Mouse (Mus musculus) neural tube, embryonic 15.5 days (tissue): ENCODE data around the gene Abca13. TPM values are rescaled to one million over a fixed set of nuclear protein-coding genes. Genes with fewer than 3 reads are reported as not detected.
"Not testable (repeated sequence)": the region's sequence is repeated elsewhere in the genome, so short reads cannot be mapped to it uniquely, and the experiment has no call there.

Experiments
- ATAC-seq: fragments of 200-750 bp; cut with Nextera tagmentation; 2 replicates; pipeline ENCODE4 v1.8.0; 2017; ENCODE audit warnings: mild to moderate bottlenecking, moderate TSS enrichment, moderate library complexity; ENCODE audit not compliant: low FRiP score
- H3K27ac ChIP-seq: fragments of 300-500 bp; sonication (generic); replicated peaks from 2 replicates; pipeline ENCODE4 v1.5.1; 2015; ENCODE audit warnings: mild to moderate bottlenecking, inconsistent platforms
- H3K27me3 ChIP-seq: fragments of 300-500 bp; sonication (generic); replicated peaks from 2 replicates; pipeline ENCODE4 v1.6.1; 2015; ENCODE audit warnings: inconsistent platforms
- H3K36me3 ChIP-seq: fragments of 300-500 bp; sonication (generic); 2 replicates; pipeline ENCODE4 v1.6.1; 2015; ENCODE audit warnings: inconsistent platforms
- H3K4me1 ChIP-seq: fragments of 300-500 bp; sonication (generic); 2 replicates; pipeline ENCODE4 v1.6.1; 2015; ENCODE audit warnings: inconsistent platforms
- H3K4me2 ChIP-seq: fragments of 300-500 bp; sonication (generic); 2 replicates; pipeline ENCODE4 v1.6.1; 2015; ENCODE audit warnings: inconsistent platforms, mild to moderate bottlenecking, moderate library complexity
- H3K4me3 ChIP-seq: fragments of 300-500 bp; sonication (generic); replicated peaks from 2 replicates; pipeline ENCODE4 v1.5.1; 2015; ENCODE audit warnings: mild to moderate bottlenecking, inconsistent platforms
- H3K9ac ChIP-seq: fragments of 300-500 bp; sonication (generic); replicated peaks from 2 replicates; pipeline ENCODE4 v1.6.1; 2015; ENCODE audit warnings: mild to moderate bottlenecking, inconsistent platforms
- H3K9me3 ChIP-seq: fragments of 300-500 bp; sonication (generic); replicated peaks from 2 replicates; pipeline ENCODE4 v1.6.1; 2016; ENCODE audit warnings: inconsistent platforms
- WGBS: fragments of 180-500 bp; shearing (Covaris S2); methylation state at CpG from one replicate; pipeline ENCODE4 v1.1.7; 2015; ENCODE audit warnings: mixed read lengths; 5-methylcytosine and 5-hydroxymethylcytosine counted together
- polyA plus RNA-seq: library from polyadenylated mRNA; unstranded; fragments of >200 nt; fragmentation: Nextera tagmentation; extraction: Ambion mirVana; gene quantifications from 2 replicates; pipeline ENCODE4 v1.2.1, GENCODE M21; 2015

Abca13 gene
- polyA plus RNA-seq, 1 experiment from 2014 or later = 0.01 TPM

GRCm38 (mm10) chr11:9432807-9433206 lies 241.1 kb downstream of the Abca13 start:
- H3K9ac ChIP-seq = no peak overlapping the region
- no peak overlapping the region for H3K4me3 ChIP-seq
- 70% methylated on average over 5 of the region's 5 CpGs for WGBS
- no peaks in the 10 kb centered on the region for H3K9me3 ChIP-seq
- H3K27me3 ChIP-seq = no peaks in the 10 kb centered on the region
- no peak overlapping the region for H3K27ac ChIP-seq
- H3K4me2 ChIP-seq = no peak overlapping the region
- ATAC-seq = no peak
- H3K36me3 ChIP-seq = no peaks in the 10 kb centered on the region
- no peaks in the 10 kb centered on the region for H3K4me1 ChIP-seq

GRCm38 (mm10) chr11:9436617-9437016 lies 244.9 kb downstream of the Abca13 start:
- ATAC-seq = no peak
- Histone ChIP-seq H3K9ac (no peak overlapping the region), H3K36me3 (no peaks in the 10 kb centered on the region)

GRCm38 (mm10) chr11:9439781-9440180 lies 248.0 kb downstream of the Abca13 start:
- Histone ChIP-seq H3K9me3 (no peaks in the 10 kb centered on the region), H3K4me3 (no peak overlapping the region), H3K9ac (no peak overlapping the region), H3K4me1 (no peaks in the 10 kb centered on the region), H3K27ac (no peak overlapping the region), H3K36me3 (no peaks in the 10 kb centered on the region), H3K27me3 (no peaks in the 10 kb centered on the region), H3K4me2 (no peak overlapping the region)
- no peak for ATAC-seq
- 77% methylated on average over 2 of the region's 2 CpGs for WGBS

More at GRCm38 (mm10) chr11:9436617-9437016, 244.9 kb downstream of the Abca13 start:
- H3K9me3 ChIP-seq = no peaks in the 10 kb centered on the region
- H3K4me3 ChIP-seq = no peak overlapping the region
- no peak overlapping the region for H3K27ac ChIP-seq
- H3K27me3 ChIP-seq = no peaks in the 10 kb centered on the region
- H3K4me2 ChIP-seq = no peak overlapping the region
- no peaks in the 10 kb centered on the region for H3K4me1 ChIP-seq

GRCm38 (mm10) chr11:9441192-9441591 lies 249.4 kb downstream of the Abca13 start:
- Histone ChIP-seq H3K27me3 (no peaks in the 10 kb centered on the region), H3K4me3 (no peak overlapping the region), H3K27ac (no peak overlapping the region), H3K9ac (no peak overlapping the region), H3K9me3 (no peaks in the 10 kb centered on the region), H3K36me3 (no peaks in the 10 kb centered on the region), H3K4me2 (no peak overlapping the region), H3K4me1 (no peaks in the 10 kb centered on the region)
- WGBS = 75% methylated on average over 4 of the region's 4 CpGs
- no peak for ATAC-seq

GRCm38 (mm10) chr11:9472400-9472799 lies 280.7 kb downstream of the Abca13 start:
- ATAC-seq = no peak
- 86% methylated on average over 1 of the region's 1 CpGs for WGBS

GRCm38 (mm10) chr11:9481511-9481910 lies 289.8 kb downstream of the Abca13 start:
- H3K9ac ChIP-seq = no peak overlapping the region
- no peak overlapping the region for H3K4me2 ChIP-seq
- no peaks in the 10 kb centered on the region for H3K4me1 ChIP-seq
- no peaks in the 10 kb centered on the region for H3K27me3 ChIP-seq
- 20% methylated on average over 6 of the region's 6 CpGs for WGBS
- no peaks in the 10 kb centered on the region for H3K36me3 ChIP-seq
- no peak overlapping the region for H3K27ac ChIP-seq
- H3K9me3 ChIP-seq = no peaks in the 10 kb centered on the region
- no peak overlapping the region for H3K4me3 ChIP-seq
- ATAC-seq = peak; percentile 86; the same call in 1 of the 2 replicates

More at GRCm38 (mm10) chr11:9472400-9472799, 280.7 kb downstream of the Abca13 start:
- Histone ChIP-seq H3K4me1 (no peaks in the 10 kb centered on the region), H3K4me3 (no peak overlapping the region), H3K9me3 (no peaks in the 10 kb centered on the region), H3K4me2 (no peak overlapping the region), H3K27ac (no peak overlapping the region), H3K9ac (no peak overlapping the region), H3K27me3 (no peaks in the 10 kb centered on the region), H3K36me3 (no peaks in the 10 kb centered on the region)

GRCm38 (mm10) chr11:9500326-9501142 lies 308.8 kb downstream of the Abca13 start:
- no peak overlapping the region for H3K27ac ChIP-seq
- 43% methylated on average over 5 of the region's 5 CpGs for WGBS
- no peak overlapping the region for H3K4me3 ChIP-seq
- H3K9me3 ChIP-seq = no peaks in the 10 kb centered on the region
- H3K4me1 ChIP-seq = no peaks in the 10 kb centered on the region
- no peak overlapping the region for H3K4me2 ChIP-seq
- H3K36me3 ChIP-seq = no peaks in the 10 kb centered on the region
- H3K9ac ChIP-seq = no peak overlapping the region
- H3K27me3 ChIP-seq = no peaks in the 10 kb centered on the region
- ATAC-seq = peak; percentile 73

- H3K27me3 ChIP-seq, H3K36me3 ChIP-seq, H3K4me2 ChIP-seq, H3K9ac ChIP-seq, H3K4me1 ChIP-seq, H3K27ac ChIP-seq, H3K4me3 ChIP-seq, ATAC-seq, H3K9me3 ChIP-seq: not testable (repeated sequence)
- whole genome bisulfite sequencing = 56% methylated on average over 2 of the region's 2 CpGs
These were observed 323.2 kb downstream of the Abca13 start for GRCm38 (mm10) chr11:9514966-9515365.

GRCm38 (mm10) chr11:9528556-9528955 lies 336.8 kb downstream of the Abca13 start:
- WGBS = 68% methylated on average over 3 of the region's 3 CpGs
- ATAC-seq = no peak
- no peak overlapping the region for H3K9ac ChIP-seq
- H3K27me3 ChIP-seq = no peaks in the 10 kb centered on the region
- H3K27ac ChIP-seq = no peak overlapping the region
- no peaks in the 10 kb centered on the region for H3K36me3 ChIP-seq
- no peak overlapping the region for H3K4me3 ChIP-seq
- no peaks in the 10 kb centered on the region for H3K4me1 ChIP-seq
- H3K4me2 ChIP-seq = no peak overlapping the region
- no peaks in the 10 kb centered on the region for H3K9me3 ChIP-seq

GRCm38 (mm10) chr11:9531715-9532114 lies 340.0 kb downstream of the Abca13 start:
- H3K4me1 ChIP-seq = no peaks in the 10 kb centered on the region
- no peak overlapping the region for H3K4me2 ChIP-seq
- H3K9me3 ChIP-seq = no peaks in the 10 kb centered on the region
- H3K4me3 ChIP-seq = no peak overlapping the region
- ATAC-seq = no peak
- no peaks in the 10 kb centered on the region for H3K36me3 ChIP-seq
- H3K27ac ChIP-seq = no peak overlapping the region
- 89% methylated on average over 8 of the region's 8 CpGs for WGBS
- H3K9ac ChIP-seq = no peak overlapping the region
- no peaks in the 10 kb centered on the region for H3K27me3 ChIP-seq

GRCm38 (mm10) chr11:9533189-9533588 lies 341.4 kb downstream of the Abca13 start:
- WGBS = 67% methylated on average over 1 of the region's 1 CpGs
- H3K27me3 ChIP-seq = no peaks in the 10 kb centered on the region
- no peak overlapping the region for H3K4me3 ChIP-seq
- no peaks in the 10 kb centered on the region for H3K4me1 ChIP-seq
- ATAC-seq = no peak
- H3K9ac ChIP-seq = no peak overlapping the region
- no peaks in the 10 kb centered on the region for H3K36me3 ChIP-seq
- H3K9me3 ChIP-seq = no peaks in the 10 kb centered on the region
- no peak overlapping the region for H3K27ac ChIP-seq
- H3K4me2 ChIP-seq = no peak overlapping the region

GRCm38 (mm10) chr11:9533658-9534202 lies 342.0 kb downstream of the Abca13 start:
- Histone ChIP-seq H3K4me2 (no peak overlapping the region), H3K9ac (no peak overlapping the region), H3K4me1 (no peaks in the 10 kb centered on the region), H3K36me3 (no peaks in the 10 kb centered on the region), H3K27me3 (no peaks in the 10 kb centered on the region), H3K9me3 (no peaks in the 10 kb centered on the region), H3K27ac (no peak overlapping the region), H3K4me3 (no peak overlapping the region)
- WGBS = 81% methylated on average over 1 of the region's 1 CpGs
- ATAC-seq = no peak
